Mouse (Mus musculus) cerebellum, adult 9-10 months (tissue): Measurements from ENCODE around the gene Rad9b.
A peak's percentile ranks its signal among the peaks of the same experiment; 100 is the strongest.

Source experiments
- DNase-seq: peaks from one replicate; pipeline ENCODE4 v3.0.0; 2022

The Rad9b gene

GRCm38 (mm10) chr5:122280422-122280826 is 73.6 kb downstream of the Rad9b start:
- DNase-seq: no peak

GRCm38 (mm10) chr5:122279799-122280421 is 74.1 kb downstream of the Rad9b start:
- DNase-seq: no peak

- peak; percentile 84 for DNase-seq
These were observed 75.1 kb downstream of the Rad9b start for GRCm38 (mm10) chr5:122278946-122279345.

GRCm38 (mm10) chr5:122274785-122275184 is 79.2 kb downstream of the Rad9b start:
- no peak for DNase-seq
